Mouse (Mus musculus): Measurements from ENCODE around the gene Gdpd2.

Gene Gdpd2

GRCm38 (mm10) chrX:100777655-100778234 lies 48.1 kb downstream of the Gdpd2 start:
- DNase-seq (ENCODE audit: low spot score), result no peak

GRCm38 (mm10) chrX:100778397-100778796 lies 48.7 kb downstream of the Gdpd2 start:
- DNase-seq (ENCODE audit: low spot score), result no peak
